Mouse (Mus musculus) olfactory bulb, adult 2 months (tissue): ENCODE data around the gene Src.

Source experiments
- CTCF ChIP-seq: fragments of 200-500 bp; IDR thresholded peaks from 2 replicates; pipeline ENCODE4 v1.5.1; 2012; ENCODE audit warnings: low read depth, mild to moderate bottlenecking, low read length, moderate library complexity; ENCODE audit not compliant: insufficient read depth
- POLR2A ChIP-seq: fragments of 200-500 bp; IDR thresholded peaks from 2 replicates; pipeline ENCODE4 v1.6.1; 2012; ENCODE audit warnings: mild to moderate bottlenecking, low read depth, low read length, moderate library complexity; ENCODE audit not compliant: insufficient read depth

DNA sequence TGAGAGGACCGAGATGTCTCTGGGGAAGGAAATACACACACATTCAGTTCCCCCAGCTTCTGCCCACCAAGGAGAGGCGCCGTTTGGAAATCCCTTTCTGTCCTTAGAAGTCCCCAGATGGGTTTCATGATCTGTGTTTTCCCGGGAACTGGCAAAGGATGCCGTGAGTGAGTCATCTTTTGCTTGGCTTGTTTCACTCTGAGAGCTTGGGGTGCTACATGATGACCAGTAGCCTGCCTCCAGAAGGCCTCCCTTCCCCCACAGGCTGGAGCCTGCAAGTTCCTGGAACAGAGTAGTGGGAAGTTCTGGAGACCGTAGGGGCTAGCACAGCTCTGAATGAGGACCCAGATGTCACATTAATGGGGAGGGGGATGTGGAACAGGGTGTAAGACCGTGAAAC lies 10.6 kb upstream of the Src start:
- TF ChIP-seq CTCF = no peak
- no peak for TF ChIP-seq POLR2A
